Mouse (Mus musculus) forebrain, embryonic 10.5 days (tissue): ENCODE results near the gene Gm11034. TPM values are rescaled to one million over a fixed set of nuclear protein-coding genes. Genes with fewer than 3 reads are reported as not detected.
A peak's percentile ranks its signal among the peaks of the same experiment; 100 is the strongest.

Experiments
- DNase-seq: peaks from one replicate; pipeline ENCODE4 v3.0.0-alpha.2; 2017; ENCODE audit warnings: low spot score; ENCODE audit errors: extremely low spot score
- H3K27ac ChIP-seq: fragments of 300-500 bp; sonication (generic); 2 replicates; pipeline ENCODE4 v1.5.1; 2016; ENCODE audit warnings: mild to moderate bottlenecking
- H3K27me3 ChIP-seq: fragments of 300-500 bp; sonication (generic); 2 replicates; pipeline ENCODE4 v1.6.1; 2016; ENCODE audit warnings: mild to moderate bottlenecking; ENCODE audit not compliant: poor library complexity, severe bottlenecking
- H3K36me3 ChIP-seq: fragments of 300-500 bp; sonication (generic); replicated peaks from 2 replicates; pipeline ENCODE4 v1.6.1; 2016; ENCODE audit warnings: mild to moderate bottlenecking, moderate library complexity
- H3K4me1 ChIP-seq: fragments of 300-500 bp; sonication (generic); 2 replicates; pipeline ENCODE4 v1.6.1; 2016
- H3K4me3 ChIP-seq: fragments of 300-500 bp; sonication (generic); 2 replicates; pipeline ENCODE4 v1.5.1; 2016; ENCODE audit warnings: mild to moderate bottlenecking, moderate library complexity
- H3K9me3 ChIP-seq: fragments of 300-500 bp; sonication (generic); 2 replicates; pipeline ENCODE4 v1.6.1; 2016; ENCODE audit warnings: mild to moderate bottlenecking, moderate library complexity
- WGBS: fragments of 180-500 bp; shearing (Covaris S2); methylation state at CpG from one replicate; pipeline ENCODE4 v1.1.7; 2016; 5-methylcytosine and 5-hydroxymethylcytosine counted together
- polyA plus RNA-seq: library from polyadenylated mRNA; unstranded; fragments of >200 nt; fragmentation: Nextera tagmentation; extraction: Ambion mirVana; gene quantifications from 2 replicates; pipeline ENCODE4 v1.2.1, GENCODE M21; 2016

Gene Gm11034
- polyA plus RNA-seq = not detected in 2 replicates

DNA sequence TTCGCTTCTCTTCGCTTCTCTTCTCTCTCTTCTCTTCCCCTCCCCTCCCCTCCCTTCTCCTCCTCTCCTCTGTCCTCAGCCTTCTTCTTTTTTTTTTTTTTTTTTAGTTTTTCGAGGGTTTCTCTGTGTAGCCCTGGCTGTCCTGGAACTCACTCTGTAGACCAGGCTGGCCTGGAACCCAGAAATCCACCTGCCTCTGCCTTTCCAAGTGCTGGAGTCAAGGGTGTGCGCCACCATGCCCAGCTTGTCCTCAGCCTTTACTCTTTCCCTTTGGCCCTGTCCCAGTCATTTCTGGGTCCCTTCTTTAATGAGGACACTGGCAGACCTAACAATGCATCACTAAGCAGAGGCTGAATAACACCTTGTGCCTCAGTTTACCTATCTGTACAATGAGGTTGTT, at the start of gene Gm11034:
TSS of gene Gm11034 (minus strand) at position 101 of the 400 bp plus-strand sequence.
- Histone ChIP-seq H3K9me3 (no peaks in the 10 kb centered on the region), H3K4me1 (no peaks in the 10 kb centered on the region), H3K36me3 (no peaks in the 10 kb centered on the region), H3K4me3 (no peak within 1 kb of the TSS), H3K27me3 (no peaks in the 10 kb centered on the region), H3K27ac (no peak within 1 kb of the TSS)
- 79% methylated on average over 4 of the region's 4 CpGs for WGBS
- DNase-seq = no peak

DNA sequence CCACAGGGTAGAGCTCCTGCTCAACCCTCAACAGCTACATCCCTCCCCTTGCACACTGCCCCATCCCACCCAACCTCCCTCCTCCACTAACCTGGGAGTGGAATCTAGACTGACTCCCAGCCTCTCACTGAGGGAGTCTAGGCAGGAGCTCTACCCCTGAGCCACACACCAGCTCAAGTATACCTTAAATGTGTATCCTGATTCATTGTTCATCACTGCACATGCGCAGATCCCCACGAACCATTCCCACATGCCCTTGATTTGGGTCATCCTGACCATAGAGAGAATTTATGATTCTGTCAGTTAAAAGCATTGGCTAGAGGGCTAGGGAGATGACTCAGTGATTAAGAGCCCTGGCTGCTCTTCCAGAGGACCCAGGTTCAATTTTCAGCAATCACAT, 49.3 kb upstream of the Gm11034 start:
- Histone ChIP-seq H3K4me3 (no peak overlapping the region), H3K36me3 (no peaks in the 10 kb centered on the region), H3K27me3 (no peaks in the 10 kb centered on the region), H3K9me3 (no peaks in the 10 kb centered on the region), H3K4me1 (no peaks in the 10 kb centered on the region), H3K27ac (no peak overlapping the region)
- whole genome bisulfite sequencing = 94% methylated on average over 2 of the region's 2 CpGs
- DNase-seq = no peak

DNA sequence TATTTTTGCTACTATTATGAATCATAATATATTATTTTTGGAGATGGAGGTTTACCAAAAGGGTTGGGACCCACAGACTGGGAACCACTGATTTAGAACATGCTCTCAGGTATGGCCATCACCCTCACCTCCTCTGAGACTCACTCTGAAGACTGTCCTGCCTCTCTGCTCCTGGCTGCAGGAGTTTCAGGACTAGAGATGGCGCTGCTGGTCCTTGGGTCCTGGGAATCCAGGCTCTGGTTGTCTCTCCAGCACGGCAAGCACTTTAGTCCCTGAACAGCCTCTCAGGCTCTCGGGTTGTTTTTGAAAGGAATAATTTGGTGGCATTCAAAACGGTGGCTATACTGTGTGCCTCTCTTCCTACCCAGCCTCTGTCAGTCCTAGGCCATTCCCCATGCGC, 48.4 kb upstream of the Gm11034 start:
- Histone ChIP-seq H3K4me3 (no peak overlapping the region), H3K27ac (no peak overlapping the region), H3K9me3 (no peaks in the 10 kb centered on the region), H3K27me3 (no peaks in the 10 kb centered on the region), H3K36me3 (peaks cover 3% of the 10 kb centered on the region), H3K4me1 (no peaks in the 10 kb centered on the region)
- 58% methylated on average over 5 of the region's 5 CpGs for WGBS
- DNase-seq = no peak

DNA sequence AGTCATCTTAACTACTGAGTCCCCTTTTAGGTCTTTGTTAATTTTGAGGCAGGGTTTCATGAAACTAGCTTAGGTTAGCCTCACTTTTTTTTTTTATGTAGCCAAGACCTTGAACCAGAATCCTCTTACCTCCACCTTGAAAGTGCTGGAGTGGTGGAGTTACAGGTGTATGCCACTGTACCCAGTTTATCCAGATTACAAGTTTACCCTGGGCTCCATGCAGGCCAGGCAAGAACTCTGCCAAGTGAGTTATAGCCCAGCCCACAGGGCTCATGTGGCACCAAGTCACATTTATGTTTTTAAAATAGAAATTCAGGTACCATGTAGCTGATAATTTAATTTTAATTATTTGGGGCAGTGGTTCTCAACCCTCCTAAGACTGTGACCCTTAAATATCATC, 48.0 kb upstream of the Gm11034 start:
- H3K36me3 ChIP-seq = peaks cover 5% of the 10 kb centered on the region
- H3K9me3 ChIP-seq = no peaks in the 10 kb centered on the region
- no peak for DNase-seq
- H3K4me1 ChIP-seq = no peaks in the 10 kb centered on the region
- no peak overlapping the region for H3K27ac ChIP-seq
- H3K4me3 ChIP-seq = no peak overlapping the region
- H3K27me3 ChIP-seq = no peaks in the 10 kb centered on the region

DNA sequence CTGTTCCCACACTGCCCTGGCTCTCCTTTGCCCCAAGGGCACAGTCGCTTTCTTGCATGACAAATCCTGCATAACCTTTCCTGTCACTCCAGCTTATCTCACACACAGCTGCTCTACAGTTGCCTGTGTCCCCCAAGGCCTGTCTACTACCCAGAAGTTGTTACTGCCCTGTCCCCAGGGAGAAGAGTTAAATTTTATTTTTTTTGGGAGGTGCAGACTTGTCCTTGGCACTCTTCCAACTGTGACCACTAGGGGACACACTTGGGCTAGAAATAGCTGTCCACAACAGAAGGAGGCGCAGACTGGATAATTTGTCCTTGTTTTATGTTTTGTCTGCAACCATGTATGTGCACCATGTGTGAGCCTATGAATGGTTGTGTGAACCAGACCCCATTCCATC, 47.6 kb upstream of the Gm11034 start:
- Histone ChIP-seq H3K27me3 (no peaks in the 10 kb centered on the region), H3K9me3 (no peaks in the 10 kb centered on the region), H3K36me3 (peaks cover 6% of the 10 kb centered on the region), H3K27ac (no peak overlapping the region), H3K4me3 (no peak overlapping the region), H3K4me1 (no peaks in the 10 kb centered on the region)
- 35% methylated on average over 2 of the region's 2 CpGs for WGBS
- DNase-seq = peak; percentile 49

DNA sequence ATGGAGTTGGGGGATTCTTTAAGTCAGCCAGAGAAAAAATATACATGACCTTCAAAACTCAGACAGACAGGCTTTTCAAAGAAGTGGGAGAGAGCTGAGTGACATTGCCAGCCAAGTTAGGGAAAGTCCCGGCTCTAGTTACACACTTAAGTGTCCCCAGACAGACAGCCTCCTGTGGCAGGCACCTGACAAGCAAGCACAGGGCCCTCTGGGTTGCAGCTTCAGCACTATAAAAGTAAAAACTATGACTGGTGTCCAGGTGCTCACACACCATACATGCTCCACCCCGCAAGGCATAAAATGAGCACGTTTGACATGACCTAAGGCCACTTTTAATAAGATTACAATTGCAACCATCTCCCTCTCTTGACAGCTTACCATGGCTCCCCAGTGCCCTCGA, 47.1 kb upstream of the Gm11034 start:
- H3K27me3 ChIP-seq = no peaks in the 10 kb centered on the region
- H3K27ac ChIP-seq = no peak overlapping the region
- H3K4me1 ChIP-seq = no peaks in the 10 kb centered on the region
- no peak overlapping the region for H3K4me3 ChIP-seq
- H3K9me3 ChIP-seq = no peaks in the 10 kb centered on the region
- H3K36me3 ChIP-seq = peaks cover 11% of the 10 kb centered on the region
- DNase-seq = no peak
- 66% methylated on average over 4 of the region's 4 CpGs for WGBS

DNA sequence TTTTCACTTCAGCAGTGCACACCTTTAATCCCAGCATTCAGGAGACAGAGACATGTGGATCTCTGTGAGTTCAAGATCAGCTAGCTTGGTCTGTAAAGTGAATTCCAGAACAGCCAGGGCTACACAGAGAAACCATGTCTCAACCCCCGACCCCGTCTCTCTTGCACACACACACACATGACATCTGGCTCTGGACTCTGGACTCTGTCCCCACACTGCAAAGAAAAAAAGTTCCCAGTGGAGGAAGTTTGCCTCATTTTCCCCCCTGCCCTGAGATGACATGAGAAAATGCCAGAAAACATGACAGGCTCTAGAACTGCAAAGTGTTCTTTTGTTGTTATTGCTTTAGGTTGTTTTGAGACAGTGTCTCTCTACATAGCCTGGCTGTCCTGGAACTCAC, 46.4 kb upstream of the Gm11034 start:
- no peak for DNase-seq
- H3K9me3 ChIP-seq = no peaks in the 10 kb centered on the region
- H3K27me3 ChIP-seq = no peaks in the 10 kb centered on the region
- H3K27ac ChIP-seq = no peak overlapping the region
- H3K36me3 ChIP-seq = peaks cover 18% of the 10 kb centered on the region
- WGBS = 89% methylated on average over 2 of the region's 2 CpGs
- H3K4me1 ChIP-seq = no peaks in the 10 kb centered on the region
- H3K4me3 ChIP-seq = no peak overlapping the region

DNA sequence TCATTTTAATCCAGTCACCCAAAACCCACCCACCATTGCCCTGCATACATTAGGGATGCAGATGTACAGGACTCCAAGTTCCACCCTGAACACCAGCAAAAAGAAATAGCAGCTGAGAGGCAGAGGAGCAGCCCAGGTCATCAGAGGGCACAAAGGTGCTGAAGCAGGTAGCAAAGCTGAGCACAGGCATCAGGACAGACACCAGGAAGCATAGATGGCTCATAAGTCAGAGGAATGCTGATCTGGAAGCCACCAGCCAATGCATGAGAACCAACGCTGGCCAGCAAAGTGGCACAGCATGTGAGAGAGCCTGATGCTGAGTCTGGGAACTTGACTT, 44.4 kb upstream of the Gm11034 start:
- H3K4me1 ChIP-seq = no peaks in the 10 kb centered on the region
- no peak for DNase-seq
- no peaks in the 10 kb centered on the region for H3K9me3 ChIP-seq
- no peak overlapping the region for H3K4me3 ChIP-seq
- no peaks in the 10 kb centered on the region for H3K27me3 ChIP-seq
- H3K27ac ChIP-seq = no peak overlapping the region
- H3K36me3 ChIP-seq = peaks cover 35% of the 10 kb centered on the region
- 94% methylated on average over 1 of the region's 1 CpGs for WGBS

DNA sequence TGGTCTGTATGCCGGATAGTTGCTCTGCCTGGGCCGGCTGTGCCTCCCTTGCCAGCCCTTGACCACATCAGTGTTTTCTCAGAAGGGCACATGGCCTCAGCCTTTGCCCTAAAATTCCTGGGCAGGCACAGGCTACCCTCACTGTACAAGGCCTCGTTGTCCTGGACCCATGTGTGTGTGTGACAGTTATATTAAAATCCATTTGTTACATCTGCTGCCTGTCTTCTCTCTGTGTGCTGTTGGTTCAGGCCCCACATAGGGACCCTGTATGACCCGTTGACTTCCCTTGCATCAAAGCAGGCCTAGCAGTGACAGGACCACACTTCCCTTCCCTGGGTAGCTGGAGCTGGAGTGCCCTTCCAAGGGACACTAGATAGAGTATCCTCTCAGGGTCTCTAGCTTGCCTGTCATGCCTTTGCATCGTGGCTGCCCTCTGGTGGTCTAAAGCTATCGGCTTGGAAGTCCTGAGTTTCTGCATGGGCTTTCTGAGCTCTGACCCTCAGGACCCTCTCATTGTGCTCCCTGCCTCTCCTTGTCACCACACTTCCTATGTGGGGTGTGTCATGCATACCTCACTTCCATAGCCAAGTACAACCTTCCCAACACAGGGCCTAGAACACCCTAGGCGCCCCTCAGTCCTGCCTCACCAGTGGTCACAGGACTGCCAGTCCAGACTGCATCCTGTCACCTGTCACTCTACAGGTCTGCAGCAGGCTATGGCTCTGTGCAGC, 43.9 kb upstream of the Gm11034 start:
- H3K9me3 ChIP-seq = no peaks in the 10 kb centered on the region
- 54% methylated on average over 7 of the region's 7 CpGs for WGBS
- no peaks in the 10 kb centered on the region for H3K4me1 ChIP-seq
- H3K27ac ChIP-seq = no peak overlapping the region
- DNase-seq = peak; percentile 38
- peaks cover 41% of the 10 kb centered on the region for H3K36me3 ChIP-seq
- H3K4me3 ChIP-seq = no peak overlapping the region
- H3K27me3 ChIP-seq = no peaks in the 10 kb centered on the region

DNA sequence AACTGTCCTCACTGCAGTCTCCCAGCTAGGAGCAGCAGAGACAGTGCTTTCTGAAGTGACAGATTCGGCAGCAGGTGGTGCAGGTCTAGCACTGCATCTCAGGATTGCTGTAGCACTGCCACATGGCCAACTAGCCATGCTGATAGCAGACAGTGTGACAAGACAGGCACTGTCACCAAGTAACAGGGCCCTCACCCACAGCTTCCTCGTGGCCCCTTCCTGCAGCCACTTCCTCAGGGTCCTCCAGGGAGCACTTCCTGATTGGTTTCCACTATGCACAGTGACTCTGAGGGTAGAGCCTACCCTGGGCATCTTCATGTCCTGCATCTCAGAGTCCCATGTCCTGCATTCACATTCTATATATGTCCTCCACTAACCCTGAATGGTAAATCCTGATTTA, 31.2 kb upstream of the Gm11034 start:
- Histone ChIP-seq H3K9me3 (no peaks in the 10 kb centered on the region), H3K36me3 (peaks cover 67% of the 10 kb centered on the region), H3K4me1 (peaks cover 13% of the 10 kb centered on the region), H3K4me3 (no peak overlapping the region), H3K27ac (no peak overlapping the region), H3K27me3 (no peaks in the 10 kb centered on the region)
- 80% methylated on average over 2 of the region's 2 CpGs for WGBS
- DNase-seq = no peak

DNA sequence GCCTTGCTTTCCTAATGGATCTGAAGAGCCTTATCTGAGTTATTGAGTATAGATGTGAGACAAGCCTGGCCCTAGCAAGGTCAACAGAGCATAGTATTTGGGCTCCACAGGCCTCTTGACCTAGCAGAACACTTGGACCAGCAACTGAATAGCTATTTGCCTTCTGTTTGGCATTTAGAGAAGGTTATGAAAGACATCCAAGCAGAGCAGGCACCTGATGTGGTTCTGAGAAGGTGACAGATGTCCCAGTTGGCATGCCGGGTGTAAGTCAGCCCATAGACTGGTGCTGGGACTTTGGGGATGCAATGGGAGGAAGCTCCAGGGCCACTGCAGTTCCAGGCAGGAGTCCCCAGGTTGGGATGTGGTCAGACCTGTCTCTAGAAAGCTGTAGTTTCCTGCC, 28.8 kb upstream of the Gm11034 start:
- WGBS = 92% methylated on average over 1 of the region's 1 CpGs
- Histone ChIP-seq H3K27me3 (no peaks in the 10 kb centered on the region), H3K27ac (no peak overlapping the region), H3K4me1 (peaks cover 18% of the 10 kb centered on the region), H3K4me3 (no peak overlapping the region), H3K36me3 (peaks cover 47% of the 10 kb centered on the region), H3K9me3 (no peaks in the 10 kb centered on the region)
- DNase-seq = no peak

DNA sequence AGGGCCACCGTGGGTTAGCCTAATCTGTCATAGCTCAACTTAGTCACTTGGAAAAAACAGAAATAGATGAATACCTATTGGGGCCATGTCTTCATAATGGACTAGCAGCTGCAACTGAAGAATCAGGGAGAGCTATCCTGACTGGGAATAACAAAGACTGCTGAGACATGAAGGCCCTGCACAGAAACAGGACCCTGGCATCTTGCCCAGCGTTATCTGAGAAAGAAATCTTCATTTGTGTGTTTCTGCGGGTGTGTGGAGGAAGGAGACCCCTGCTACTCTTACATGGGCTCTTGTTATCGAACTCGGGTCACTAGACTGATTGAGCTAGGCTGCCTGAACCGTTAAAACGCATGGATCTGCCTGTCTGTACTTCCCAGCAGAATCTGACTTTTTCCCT, 27.5 kb upstream of the Gm11034 start:
- WGBS = 79% methylated on average over 7 of the region's 7 CpGs
- Histone ChIP-seq H3K27ac (peak overlapping the region; percentile 97), H3K4me1 (peaks cover 18% of the 10 kb centered on the region), H3K36me3 (peaks cover 34% of the 10 kb centered on the region), H3K4me3 (peak overlapping the region; percentile 70), H3K9me3 (no peaks in the 10 kb centered on the region), H3K27me3 (no peaks in the 10 kb centered on the region)
- no peak for DNase-seq

DNA sequence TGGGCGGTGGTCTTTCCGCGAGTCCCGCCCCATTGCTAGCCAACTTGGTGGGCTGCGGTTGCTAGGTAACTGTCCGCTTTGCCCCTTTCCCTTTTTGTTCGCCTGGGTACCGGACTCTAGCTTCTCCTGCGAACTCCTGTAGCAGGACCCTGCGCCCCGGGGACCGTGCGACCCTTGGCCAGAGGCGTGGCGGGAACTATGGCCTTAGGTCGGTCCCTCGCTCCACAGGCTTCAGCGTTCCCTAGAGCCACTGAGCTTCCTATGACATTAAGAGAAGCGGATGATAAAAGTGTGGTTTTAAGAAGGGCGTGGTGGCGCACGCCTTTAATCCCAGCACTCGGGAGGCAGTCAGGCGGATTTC, 26.9 kb upstream of the Gm11034 start:
- DNase-seq = no peak
- under 1% methylated on average over 24 of the region's 24 CpGs for WGBS
- peaks cover 29% of the 10 kb centered on the region for H3K36me3 ChIP-seq
- H3K27ac ChIP-seq = peak overlapping the region; percentile 97
- peaks cover 18% of the 10 kb centered on the region for H3K4me1 ChIP-seq
- H3K27me3 ChIP-seq = no peaks in the 10 kb centered on the region
- H3K9me3 ChIP-seq = no peaks in the 10 kb centered on the region
- peak overlapping the region; percentile 70 for H3K4me3 ChIP-seq
